Mouse (Mus musculus): ENCODE data around the gene Fars2. TPM values are rescaled to one million over a fixed set of nuclear protein-coding genes. Genes with fewer than 3 reads are reported as not detected.
A peak's percentile ranks its signal among the peaks of the same experiment; 100 is the strongest.

Gene Fars2
- 94.8 and 97.4 TPM in 2 replicates for total RNA-seq (2021)
- long read RNA-seq, transcript Fars2-201 (7 exons, 2,125 nt) = major isoform, 141 of 172 reads
- long read RNA-seq, transcript Fars2-208 (8 exons, 1,750 nt) = minor isoform, 5 of 172 reads
- long read RNA-seq, partial matches to known transcripts = 10 of 172 reads
- long read RNA-seq, other reads (novel, unspliced or antisense) = 10 of 172 reads

GRCm38 (mm10) chr13:36117143-36118014 lies at the start of gene Fars2, which contains the start of gene Lyrm4:
Fars2 (plus strand) TSS chr13:36117412.
Lyrm4 (minus strand) TSS chr13:36117526.
- peak; percentile 98 for DNase-seq

DNA sequence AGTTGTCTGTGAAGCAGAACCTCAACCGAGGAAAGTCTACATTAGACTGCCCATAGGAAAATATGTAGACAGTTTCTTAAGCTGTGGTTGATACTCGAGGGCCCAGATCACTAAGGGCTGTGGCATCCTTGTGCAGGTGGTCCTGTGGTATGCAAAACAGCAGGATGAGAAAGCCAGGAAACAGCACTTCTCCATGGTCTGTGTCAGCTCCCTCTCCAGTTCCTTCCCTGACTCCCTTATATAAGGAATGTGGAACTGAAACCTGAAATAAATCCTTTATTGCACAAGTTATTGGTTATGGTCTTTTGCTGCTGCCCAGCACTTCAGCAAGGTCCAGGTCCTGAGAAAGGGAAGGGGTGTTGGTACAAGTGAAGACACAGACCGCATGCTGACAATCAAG lies 42.7 kb upstream of the Fars2 start:
- no peak for DNase-seq

GRCm38 (mm10) chr13:36081591-36081990 lies 35.6 kb upstream of the Fars2 start:
- no peak for DNase-seq

- no peak for DNase-seq
These were observed 32.5 kb upstream of the Fars2 start for GRCm38 (mm10) chr13:36084701-36085100.

GRCm38 (mm10) chr13:36085971-36086370 lies 31.2 kb upstream of the Fars2 start:
- no peak for DNase-seq

GRCm38 (mm10) chr13:36086608-36087391 lies 30.4 kb upstream of the Fars2 start:
- peak; percentile 10 for DNase-seq

DNA sequence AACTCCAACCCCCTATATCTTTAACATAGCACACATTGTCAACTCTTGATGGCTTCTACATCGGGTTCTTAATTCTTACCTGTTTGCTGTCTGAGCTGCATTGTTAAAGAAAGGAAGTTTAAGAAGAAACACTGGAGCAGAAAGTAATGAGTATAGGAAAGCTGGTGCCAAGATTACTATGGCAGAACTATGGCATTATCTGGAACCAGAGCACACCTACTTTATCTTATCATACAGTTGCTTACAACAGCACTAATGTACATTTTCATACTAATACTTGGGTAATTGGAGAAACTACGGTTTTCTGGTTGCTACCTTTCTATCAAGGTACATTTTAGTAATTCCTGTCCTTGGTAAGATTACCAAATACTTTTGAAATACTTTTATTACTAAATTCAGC lies 29.8 kb upstream of the Fars2 start:
- no peak for DNase-seq

DNA sequence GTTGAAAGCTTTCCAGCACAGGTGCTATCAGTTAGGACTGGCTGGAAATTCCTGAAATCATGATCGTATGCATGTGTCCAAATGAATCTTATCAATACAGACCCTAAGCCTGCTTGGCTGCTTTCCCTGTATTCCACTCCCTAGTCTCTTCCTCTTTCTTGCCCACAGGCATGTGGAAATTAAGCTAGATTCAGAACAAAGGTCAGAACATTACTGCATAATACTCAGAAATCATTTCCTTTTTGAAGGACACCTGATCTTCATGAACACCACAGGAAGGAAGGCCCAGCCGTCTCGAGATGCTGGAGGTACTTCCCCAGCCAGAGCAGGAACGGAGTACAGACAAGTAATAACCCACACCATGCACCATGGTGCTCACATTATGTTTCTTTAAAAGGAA lies 29.0 kb upstream of the Fars2 start:
- DNase-seq = no peak

DNA sequence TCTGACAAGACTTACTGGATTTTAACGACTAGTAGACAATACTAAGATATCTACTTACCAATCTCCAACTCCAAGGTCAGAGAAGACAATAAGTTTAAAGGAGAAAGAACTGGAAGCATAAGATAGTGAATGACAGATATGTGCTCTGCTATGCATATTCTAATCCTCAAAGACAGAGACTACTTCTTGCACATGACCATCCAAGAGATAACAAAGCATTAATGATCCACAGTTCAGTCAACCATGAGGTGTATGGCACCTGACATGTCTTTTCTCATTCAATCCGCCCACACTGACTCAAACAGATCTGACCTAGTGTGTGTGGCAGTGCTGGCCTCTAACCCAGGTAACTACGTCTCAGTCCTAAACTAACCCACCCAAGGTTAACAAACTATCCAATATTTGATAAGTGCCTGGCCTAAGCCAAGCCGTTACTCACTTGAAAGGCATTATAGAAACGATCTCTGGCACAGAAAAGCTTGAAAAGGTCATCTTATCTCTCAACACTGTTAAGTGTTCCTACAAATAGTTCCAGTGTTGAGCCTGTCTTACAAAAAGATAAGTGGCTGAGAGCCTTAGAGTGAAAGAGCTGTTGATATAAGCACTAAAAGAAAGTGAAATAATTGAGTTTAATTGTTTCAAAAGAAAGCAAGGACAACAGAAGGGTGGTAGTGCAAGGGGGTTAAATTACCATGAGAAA lies 20.4 kb upstream of the Fars2 start:
- DNase-seq = no peak

DNA sequence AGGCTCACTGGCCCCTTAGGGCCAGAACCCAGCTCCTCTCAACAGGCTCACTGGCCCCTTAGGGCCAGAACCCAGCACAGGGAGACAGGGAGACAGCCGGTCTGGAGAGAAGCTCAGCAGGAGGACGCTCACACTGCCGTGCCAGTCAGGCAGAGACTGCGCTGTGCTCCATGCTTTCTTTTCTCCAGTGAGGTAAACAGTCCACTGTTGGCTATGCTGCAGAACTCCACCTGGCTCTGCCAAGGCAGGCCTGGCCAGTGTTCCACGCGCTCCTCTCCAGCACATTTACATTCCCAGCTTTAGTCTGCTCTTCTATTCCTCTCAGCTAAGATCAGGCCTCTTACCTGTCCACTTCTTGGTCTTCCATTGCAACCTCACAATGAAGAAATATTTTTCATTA lies 11.6 kb upstream of the Fars2 start:
- no peak for DNase-seq

GRCm38 (mm10) chr13:36108528-36108927 lies 8.7 kb upstream of the Fars2 start:
- DNase-seq = no peak

DNA sequence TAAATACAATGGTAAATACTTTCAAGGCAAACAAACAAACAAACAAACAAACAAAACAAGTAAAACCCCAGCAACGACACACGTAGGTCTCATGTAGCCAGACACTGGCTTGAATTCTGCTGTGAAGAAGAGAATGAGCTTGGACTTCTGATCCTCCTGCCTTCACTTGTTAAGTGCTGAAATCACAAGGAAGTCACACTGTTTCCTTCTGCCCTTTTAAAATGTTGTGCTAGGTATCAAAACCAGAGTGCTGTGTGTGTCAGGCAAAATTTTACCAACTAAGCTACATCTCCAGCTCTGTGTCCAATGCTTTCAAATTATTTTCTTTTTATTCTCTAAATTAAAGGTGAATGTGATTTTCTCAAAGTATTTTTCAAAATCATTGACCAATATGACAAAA lies 5.9 kb upstream of the Fars2 start:
- no peak for DNase-seq

GRCm38 (mm10) chr13:36113181-36113580 lies 4.0 kb upstream of the Fars2 start:
- no peak for DNase-seq

DNA sequence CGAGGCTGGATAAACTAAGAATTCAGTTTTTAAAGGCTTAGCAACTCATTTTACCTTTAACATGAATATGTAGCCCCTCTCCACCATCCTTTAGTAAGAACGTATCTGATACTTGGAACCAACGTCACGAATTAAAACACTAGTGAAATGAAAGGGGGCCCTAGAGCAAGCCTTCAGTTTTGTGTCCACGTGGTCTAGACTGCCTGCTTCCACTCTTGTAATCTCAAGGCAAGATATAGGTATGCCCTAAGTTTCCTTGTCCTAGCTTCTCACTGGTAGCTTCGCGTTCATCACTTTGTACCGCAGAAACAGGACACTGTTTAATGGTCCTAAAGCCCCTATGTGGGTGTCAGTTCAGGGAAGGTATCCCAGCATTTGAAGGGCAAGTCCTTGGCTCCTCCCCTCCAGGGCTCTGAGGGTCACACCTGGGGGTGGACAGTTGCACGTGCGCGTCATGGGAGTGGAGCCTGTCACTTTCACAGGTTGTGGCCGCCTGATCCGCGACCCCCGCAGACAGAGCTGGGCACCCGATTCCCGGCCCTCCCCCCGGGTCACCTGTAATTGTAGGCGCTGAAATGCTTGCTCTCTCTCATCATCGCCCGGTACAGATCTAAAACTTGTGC lies 581 bp upstream of the Fars2 start:
- peak; percentile 29 for DNase-seq

DNA sequence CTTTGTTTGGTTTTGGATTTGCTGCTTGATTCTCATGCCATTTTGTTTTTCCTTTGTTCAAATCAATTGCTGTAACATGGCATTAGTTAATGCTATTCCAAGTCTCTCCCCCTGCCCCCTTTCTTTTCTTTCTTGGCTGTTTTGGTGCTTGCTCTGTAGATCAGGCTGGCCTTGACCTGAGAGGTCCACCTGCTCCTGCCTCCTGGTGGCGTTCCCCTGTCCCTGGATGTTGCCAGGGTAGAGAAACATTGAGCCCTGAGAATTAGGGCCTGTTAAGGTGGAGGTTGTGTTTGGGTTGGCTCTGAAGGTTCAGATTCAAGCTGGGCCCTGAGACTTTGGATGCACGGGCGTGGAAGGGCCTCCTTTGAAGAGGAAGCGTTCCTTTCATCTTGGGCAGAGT lies 2.5 kb downstream of the Fars2 start:
- DNase-seq = no peak

GRCm38 (mm10) chr13:36120606-36121005 lies 3.4 kb downstream of the Fars2 start:
- no peak for DNase-seq

DNA sequence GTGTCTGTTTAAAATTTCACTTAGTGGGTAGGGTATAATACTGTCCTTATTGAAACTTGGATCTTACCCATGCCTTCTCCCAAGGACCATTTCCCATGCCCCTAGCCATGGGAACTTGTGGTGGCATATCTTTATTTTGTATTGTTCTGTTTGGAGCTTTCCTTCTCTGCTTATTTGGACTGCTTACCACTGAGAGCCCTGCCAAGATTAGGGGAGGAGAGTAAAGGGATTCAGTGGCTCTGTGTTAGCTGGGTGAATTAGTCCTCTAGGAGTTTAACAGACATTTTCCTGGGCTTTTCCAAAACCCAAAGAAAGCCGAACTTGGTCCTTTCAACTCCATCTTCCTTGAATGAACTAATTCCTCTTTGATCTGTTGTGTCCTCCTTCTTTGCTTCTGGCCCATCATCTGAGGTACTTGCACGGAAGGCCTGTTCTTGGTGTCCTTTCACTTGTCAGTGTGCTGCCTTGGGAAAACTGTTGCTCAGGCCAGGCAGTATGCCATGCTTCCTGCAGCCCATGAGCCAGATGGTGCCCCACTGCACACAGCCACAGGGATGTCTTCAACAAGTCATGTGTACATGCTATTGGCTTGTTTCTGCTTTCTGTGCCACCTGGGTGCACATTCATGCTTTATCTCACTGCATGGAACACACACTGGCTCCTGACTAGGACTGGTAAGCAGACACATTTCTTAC lies 12.3 kb downstream of the Fars2 start:
- no peak for DNase-seq

DNA sequence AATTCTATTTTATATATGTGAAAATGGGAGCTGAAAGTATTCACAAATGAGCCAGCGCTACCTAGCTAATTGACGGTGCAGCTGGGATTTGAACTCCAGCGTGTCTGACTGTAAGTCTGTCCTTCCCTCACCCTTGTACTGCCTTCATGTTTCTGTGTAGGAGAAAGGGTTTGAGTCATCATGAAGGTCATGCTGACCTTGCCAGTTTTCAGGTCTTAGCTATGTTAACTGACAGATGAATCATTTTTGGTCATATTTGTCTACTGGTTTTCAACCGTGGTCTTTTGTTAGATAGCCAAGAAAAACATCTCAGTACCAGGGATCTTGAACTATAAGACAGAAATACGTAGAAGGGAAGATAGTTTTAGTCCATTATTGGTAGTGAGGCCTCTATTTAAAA lies 14.2 kb downstream of the Fars2 start:
- peak; percentile 8 for DNase-seq

DNA sequence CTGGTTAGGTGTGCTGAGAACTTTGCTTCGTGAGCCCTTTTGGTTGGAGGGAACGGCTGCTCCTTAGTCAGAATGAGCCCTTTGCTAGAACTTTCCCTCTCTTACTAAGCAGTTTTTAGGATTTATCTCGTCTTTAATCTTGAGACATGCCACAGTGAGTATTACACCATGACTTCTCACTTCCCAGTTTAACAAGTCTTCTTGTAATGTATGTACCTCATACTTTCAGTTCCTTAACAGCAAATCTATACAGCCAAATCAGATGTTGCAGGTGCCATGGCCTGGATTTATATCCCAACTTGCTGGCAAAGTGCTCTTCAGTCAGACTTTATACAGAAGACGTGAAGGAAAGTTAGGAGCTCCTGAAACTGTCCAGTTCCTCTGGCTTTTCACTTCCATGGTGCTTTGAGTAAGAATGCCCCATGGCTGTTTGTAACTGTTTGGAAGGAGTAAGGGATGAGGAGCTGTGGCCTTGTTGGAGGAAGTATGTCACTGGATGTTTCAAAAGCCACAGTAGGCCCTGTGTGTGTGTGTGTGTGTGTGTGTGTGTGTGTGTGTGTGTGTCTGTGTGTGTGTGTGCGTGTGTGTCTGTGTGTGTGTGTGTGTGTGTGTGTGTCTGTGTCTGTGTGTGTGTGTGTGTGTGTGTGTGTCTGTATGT lies 14.9 kb downstream of the Fars2 start:
- no peak for DNase-seq

DNA sequence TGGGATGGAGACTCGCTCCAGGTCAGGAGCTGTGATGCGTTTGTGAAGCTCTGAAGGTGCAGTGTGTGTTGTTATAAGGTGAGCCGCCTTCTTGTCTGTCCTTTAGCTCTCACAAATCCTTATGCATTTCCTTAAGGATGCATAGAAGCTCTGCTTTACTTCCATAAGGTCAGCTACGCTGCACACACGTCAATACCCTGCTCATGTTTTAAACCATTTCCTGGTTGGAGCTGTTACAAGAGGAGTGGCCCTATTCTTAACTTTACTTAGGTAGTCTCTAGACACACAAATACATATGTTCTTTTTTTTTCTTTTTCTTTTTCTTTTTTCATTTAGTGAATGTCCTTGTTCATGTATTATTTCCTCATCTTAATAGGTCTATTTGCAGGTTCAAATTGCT lies 22.5 kb downstream of the Fars2 start:
- no peak for DNase-seq

Measured in adrenal gland, postnatal 25 days (tissue).